Mouse (Mus musculus) c-Kit-negative CD71-positive TER-119-positive erythroid progenitor cells, embryonic 14.5 days (primary cell): ENCODE data around the gene Ppm1l.

Source experiments
- DNase-seq: peaks from one replicate; pipeline ENCODE4 v3.0.0-alpha.2; 2013; ENCODE audit warnings: low read depth, low spot score

Gene Ppm1l

GRCm38 (mm10) chr3:69316391-69317195 lies at the start of gene Ppm1l:
Gene Ppm1l, plus strand, starts transcription at chr3:69316861.
- peak; percentile 87 for DNase-seq

GRCm38 (mm10) chr3:69271812-69272211 lies 44.8 kb upstream of the Ppm1l start:
- no peak for DNase-seq

- DNase-seq, result no peak
These were observed 42.5 kb upstream of the Ppm1l start for GRCm38 (mm10) chr3:69274018-69274663.

- DNase-seq, result no peak
These were observed 41.9 kb upstream of the Ppm1l start for GRCm38 (mm10) chr3:69274664-69275312.

- no peak for DNase-seq
These were observed 38.0 kb upstream of the Ppm1l start for GRCm38 (mm10) chr3:69278648-69279047.

GRCm38 (mm10) chr3:69282406-69282805 lies 34.3 kb upstream of the Ppm1l start:
- no peak for DNase-seq

- no peak for DNase-seq
These were observed 33.4 kb upstream of the Ppm1l start for GRCm38 (mm10) chr3:69283085-69283847.

- DNase-seq, result no peak
These were observed 26.8 kb upstream of the Ppm1l start for GRCm38 (mm10) chr3:69289833-69290232.

- no peak for DNase-seq
These were observed 26.4 kb upstream of the Ppm1l start for GRCm38 (mm10) chr3:69290294-69290693.

- no peak for DNase-seq
These were observed 25.8 kb upstream of the Ppm1l start for GRCm38 (mm10) chr3:69290844-69291243.

GRCm38 (mm10) chr3:69292628-69293027 lies 24.0 kb upstream of the Ppm1l start:
- DNase-seq, result no peak

GRCm38 (mm10) chr3:69296270-69296669 lies 20.4 kb upstream of the Ppm1l start:
- no peak for DNase-seq

GRCm38 (mm10) chr3:69300121-69300520 lies 16.5 kb upstream of the Ppm1l start:
- no peak for DNase-seq

- no peak for DNase-seq
These were observed 761 bp upstream of the Ppm1l start for GRCm38 (mm10) chr3:69315810-69316390.

- DNase-seq, result peak; percentile 47
These were observed 827 bp downstream of the Ppm1l start for GRCm38 (mm10) chr3:69317251-69318125.

- DNase-seq, result peak; percentile 54
These were observed 1.7 kb downstream of the Ppm1l start for GRCm38 (mm10) chr3:69318131-69318951.

GRCm38 (mm10) chr3:69319061-69319720 lies 2.5 kb downstream of the Ppm1l start:
- DNase-seq, result peak; percentile 61

GRCm38 (mm10) chr3:69323982-69324381 lies 7.3 kb downstream of the Ppm1l start:
- DNase-seq, result no peak

- DNase-seq, result no peak
These were observed 13.2 kb downstream of the Ppm1l start for GRCm38 (mm10) chr3:69329910-69330309.
